Mouse (Mus musculus): Measurements from ENCODE around the gene 1700020D05Rik.
A peak's percentile ranks its signal among the peaks of the same experiment; 100 is the strongest.

DNA sequence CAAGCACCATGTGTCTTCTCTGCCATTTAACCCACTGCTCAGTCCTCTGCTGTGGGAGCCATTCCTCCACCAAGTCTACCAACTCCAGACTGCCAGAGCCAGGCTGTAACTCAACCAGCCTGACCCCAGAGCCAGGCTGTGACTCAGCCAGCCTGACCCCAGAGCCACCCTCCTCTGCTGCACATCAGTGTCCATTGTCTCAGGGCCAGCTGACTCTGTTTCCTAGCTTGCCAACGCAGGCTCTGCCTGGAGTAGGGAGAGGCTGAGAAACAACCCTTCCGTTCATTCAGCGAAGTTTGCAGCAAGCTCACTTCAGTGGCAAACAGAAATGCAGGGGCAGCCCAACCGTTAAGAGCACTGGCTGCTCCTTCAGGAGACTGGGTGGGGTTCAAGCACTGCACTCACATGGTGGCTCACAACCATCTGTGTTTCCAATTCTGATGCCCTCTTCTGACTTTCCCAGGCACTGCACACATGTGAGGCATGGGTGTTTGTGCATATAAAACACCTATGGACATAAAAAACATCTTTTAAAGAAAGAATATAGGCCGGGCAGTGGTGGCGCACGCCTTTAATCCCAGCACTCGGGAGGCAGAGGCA is 13.4 kb upstream of the 1700020D05Rik start:
- TF ChIP-seq POLR2A (IDR thresholded peaks at IDR 0.05; ENCODE audit: insufficient read depth, low read depth, low read length) (no peak), CTCF (IDR thresholded peaks at IDR 0.05) (0 out of 2 replicates have a peak, but pooled peaks have one; percentile 2)

Measured in heart, adult 2 months (tissue).